Mouse (Mus musculus) ovary, postnatal 36 days (tissue): ENCODE measurements around the gene Nus1.

Experiments used
- DNase-seq: peaks from one replicate; pipeline ENCODE4 v3.0.0; 2022; ENCODE audit warnings: low spot score, mixed read lengths

The Nus1 gene

DNA sequence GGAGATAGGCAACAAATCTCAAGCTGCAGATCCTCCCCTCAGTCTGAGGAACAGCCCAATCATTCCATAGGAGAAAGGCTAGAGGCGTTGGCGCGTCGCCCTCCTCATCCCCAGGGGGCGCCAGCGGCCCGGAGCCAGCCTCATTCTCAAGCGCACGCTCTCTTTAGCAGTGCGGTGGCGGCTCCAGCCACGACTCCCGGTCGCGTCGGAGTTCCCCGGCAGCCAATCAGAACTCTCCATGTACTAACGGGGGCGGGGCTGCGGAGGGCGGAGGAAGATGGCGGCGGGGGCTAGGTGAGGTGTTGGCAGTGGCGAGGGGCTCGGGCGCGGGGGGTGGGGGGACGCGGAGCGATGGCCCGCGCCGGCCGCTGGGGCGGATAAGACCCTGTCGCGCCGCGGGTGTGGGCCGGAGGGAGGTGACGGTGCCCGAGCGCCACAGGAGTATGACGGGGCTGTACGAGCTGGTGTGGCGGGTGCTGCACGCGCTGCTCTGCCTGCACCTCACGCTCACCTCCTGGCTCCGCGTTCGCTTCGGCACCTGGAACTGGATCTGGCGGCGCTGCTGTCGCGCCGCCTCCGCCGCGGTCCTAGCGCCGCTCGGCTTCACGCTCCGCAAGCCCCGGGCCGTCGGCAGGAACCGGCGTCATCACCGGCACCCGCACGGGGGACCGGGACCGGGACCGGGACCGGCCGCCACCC is at the start of gene Nus1:
Gene Nus1, plus strand, starts transcription at position 249 of the 699 bp plus-strand sequence.
- peak; percentile 96 for DNase-seq

- no peak for DNase-seq
Observed at GRCm38 (mm10) chr10:52368376-52368775, 49.0 kb upstream of the Nus1 start.

- no peak for DNase-seq
Observed at GRCm38 (mm10) chr10:52373834-52374233, 43.5 kb upstream of the Nus1 start.

DNA sequence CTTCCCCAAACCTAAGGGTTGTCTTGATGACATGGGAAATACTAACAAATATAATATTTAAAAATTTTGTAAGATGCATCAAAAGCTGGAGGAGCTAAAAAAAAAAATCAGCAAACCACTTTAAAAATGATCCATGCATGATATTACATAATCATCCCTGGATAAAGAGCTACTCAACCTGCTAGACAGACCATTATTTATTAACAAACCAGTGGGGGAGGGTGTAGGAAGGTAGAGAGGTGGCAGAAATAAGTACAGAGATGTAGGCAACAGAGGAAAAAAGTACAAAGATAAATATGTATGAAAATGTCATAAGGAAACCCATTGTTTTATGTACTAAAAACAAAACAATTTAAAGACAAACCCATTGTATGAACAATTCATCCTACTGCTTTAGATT is 42.7 kb upstream of the Nus1 start:
- no peak for DNase-seq

- no peak for DNase-seq
Observed at GRCm38 (mm10) chr10:52376422-52376821, 40.9 kb upstream of the Nus1 start.

GRCm38 (mm10) chr10:52377813-52378212 is 39.5 kb upstream of the Nus1 start:
- DNase-seq = no peak

GRCm38 (mm10) chr10:52381321-52381801 is 36.0 kb upstream of the Nus1 start:
- DNase-seq = no peak

DNA sequence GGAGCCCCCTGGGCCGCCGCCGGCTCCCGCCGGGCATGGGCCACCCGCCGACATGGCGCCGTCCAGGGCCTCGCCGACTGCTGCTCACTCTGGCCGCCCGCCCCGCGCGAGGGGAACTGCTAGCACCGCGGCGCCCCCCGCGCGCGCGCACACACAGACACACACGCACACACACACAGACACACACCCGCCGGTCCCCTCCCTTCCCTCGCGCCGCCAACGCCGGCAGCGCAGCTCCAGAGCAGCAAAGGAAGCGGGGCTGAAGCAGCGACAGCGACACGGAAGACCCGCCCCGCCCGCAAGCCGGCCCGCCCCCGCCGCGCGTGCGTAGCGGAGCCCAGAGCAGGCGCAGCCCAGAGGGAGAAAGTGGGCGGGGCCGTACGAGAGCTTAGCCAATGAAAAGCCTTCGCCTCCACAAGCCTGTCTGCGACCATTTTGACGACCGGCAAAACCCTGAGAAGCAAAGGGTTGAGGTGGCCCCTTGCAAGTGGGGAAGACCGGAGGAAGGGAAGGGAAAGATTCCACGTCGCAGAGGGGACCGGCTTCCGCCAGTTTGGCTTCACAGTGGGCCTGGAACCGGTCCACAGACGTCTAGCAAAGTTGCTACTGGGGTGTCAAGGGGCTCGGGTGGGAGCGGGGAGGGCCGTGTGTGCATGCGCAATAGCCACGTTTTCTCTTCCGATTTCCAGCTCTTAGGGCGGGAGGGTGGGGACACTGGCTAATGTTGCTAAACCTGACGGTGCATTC is 35.3 kb upstream of the Nus1 start, which contains the start of gene Gopc:
Gene Gopc, minus strand, starts transcription at position 280 of the 747 bp plus-strand sequence.
- peak; percentile 97 for DNase-seq

- no peak for DNase-seq
Observed at GRCm38 (mm10) chr10:52383022-52383421, 34.3 kb upstream of the Nus1 start.

- no peak for DNase-seq
Observed at GRCm38 (mm10) chr10:52383522-52383921, 33.8 kb upstream of the Nus1 start.

- DNase-seq = peak; percentile 15
Observed at GRCm38 (mm10) chr10:52384823-52385610, 32.3 kb upstream of the Nus1 start.

- no peak for DNase-seq
Observed at GRCm38 (mm10) chr10:52387192-52387591, 30.2 kb upstream of the Nus1 start.

DNA sequence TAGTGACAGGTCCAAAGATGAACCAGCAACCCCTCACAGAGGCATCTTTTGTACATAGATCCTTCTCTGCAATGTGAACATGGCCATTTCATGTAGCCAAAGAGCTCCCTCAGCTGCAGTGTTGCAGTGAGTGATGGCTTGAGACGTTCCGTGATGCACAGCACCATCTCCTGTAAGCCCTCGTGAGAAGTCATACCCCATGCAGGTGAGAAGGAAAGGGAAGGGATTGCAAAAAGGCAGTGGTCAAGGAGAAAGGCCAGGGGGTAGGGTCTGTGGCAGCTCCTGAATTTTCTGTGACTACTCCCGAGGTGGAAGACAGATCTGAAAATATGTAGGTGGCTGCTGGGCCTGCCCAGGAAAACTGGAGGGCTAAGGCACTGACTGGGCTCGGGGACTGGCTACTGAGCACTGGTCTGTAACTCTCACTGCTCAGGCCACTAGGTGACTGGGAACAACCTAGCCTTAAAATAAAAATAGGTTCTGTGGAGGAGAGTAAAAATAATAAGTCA is 28.4 kb upstream of the Nus1 start, which contains the start of gene Nepn:
Gene Nepn, plus strand, starts transcription at position 51 of the 509 bp plus-strand sequence.
- DNase-seq = no peak

GRCm38 (mm10) chr10:52389438-52389837 is 27.9 kb upstream of the Nus1 start:
- DNase-seq = no peak

DNA sequence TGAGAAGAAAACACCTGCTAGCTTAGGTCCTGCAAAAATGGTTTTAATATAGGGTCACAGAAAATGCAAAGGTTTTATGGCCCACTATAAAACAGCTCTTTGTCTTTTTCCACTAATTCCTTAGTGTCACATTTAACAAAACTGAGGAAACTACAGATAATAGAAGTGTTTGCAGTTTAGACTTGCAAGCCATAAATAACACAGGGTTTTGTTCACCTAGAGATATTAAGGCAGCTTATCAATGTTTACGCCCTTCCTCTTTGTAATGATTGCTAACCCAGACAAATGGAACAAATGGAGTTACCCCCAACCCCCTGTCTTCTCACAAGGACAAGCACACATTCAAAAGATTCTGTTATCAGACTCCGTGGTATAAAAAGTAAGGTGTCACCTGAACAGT is 26.1 kb upstream of the Nus1 start:
- DNase-seq = no peak

DNA sequence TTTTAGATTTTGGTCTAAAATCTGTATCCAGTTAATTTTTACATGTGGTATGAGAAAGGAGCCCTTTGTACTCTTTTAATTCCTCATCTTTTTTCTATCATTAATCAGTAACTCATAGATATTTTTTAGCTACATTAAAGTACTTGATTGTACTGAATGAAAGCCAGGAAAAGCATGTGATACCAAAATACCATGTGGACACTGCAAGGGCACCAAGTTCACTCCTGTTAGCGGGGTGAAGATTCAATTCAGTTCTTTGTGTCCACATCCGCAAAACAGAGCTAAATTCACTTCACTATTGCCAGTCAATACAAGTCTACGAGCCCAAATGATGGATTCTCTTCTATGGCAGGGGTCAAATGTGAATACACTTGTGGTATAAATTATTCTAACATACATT is 20.7 kb upstream of the Nus1 start:
- DNase-seq = no peak

- no peak for DNase-seq
Observed at GRCm38 (mm10) chr10:52398715-52399114, 18.6 kb upstream of the Nus1 start.

DNA sequence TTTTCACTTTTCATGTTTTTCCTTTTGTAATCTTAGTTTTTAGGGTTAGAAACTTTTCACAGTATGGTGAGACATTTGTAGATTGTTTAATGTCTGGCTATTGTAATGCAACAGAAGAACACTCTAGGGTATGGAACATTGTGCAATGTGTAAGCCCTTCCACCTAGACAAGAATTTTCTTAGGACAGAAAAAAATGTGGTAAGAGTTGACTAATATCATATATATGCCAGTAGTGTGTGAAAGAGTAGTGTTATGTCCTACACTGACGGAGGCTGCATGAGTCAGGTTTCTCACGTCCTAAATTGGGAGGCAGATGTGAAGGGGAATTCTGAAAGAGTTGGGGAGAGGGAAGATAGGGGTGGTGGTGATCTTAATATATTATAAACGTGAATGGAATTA is 17.6 kb upstream of the Nus1 start:
- DNase-seq = no peak

GRCm38 (mm10) chr10:52405160-52405559 is 12.2 kb upstream of the Nus1 start:
- no peak for DNase-seq

DNA sequence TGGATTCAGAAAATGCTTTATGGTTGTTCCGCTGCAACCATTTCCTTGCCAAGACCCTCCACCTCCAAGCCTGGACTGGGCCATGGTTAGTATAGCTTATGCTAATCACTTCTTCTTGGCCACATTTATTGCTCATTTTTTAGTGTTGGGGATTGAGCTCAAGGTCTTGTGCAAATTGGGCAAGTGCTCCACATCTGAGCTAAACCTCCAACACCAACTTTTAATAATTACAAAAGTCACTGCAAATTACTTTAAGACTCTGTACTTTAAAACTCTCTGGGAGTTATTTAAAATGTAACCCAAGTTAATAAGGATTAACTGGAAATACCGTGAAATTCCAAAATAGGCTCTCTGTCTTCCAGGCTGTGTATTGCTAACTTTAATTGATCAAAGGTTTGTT is 9.8 kb upstream of the Nus1 start:
- DNase-seq = no peak

DNA sequence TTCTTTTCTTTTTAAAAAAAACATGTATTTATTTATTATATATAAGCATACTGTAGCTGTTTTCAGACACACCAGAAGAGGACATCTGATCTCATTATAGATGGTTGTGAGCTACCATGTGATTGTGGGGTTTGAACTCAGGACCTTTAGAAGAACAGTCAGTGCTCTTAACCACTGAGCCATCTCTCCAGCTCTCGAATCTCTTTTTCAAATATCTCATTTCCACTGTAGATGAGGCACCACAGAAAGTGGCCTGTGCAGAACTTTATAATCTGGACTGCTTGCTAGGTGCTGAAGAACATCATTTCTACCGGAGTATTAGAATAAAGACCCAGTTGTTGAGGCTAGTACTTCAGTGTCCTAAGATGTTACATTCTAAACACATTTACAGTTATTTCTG is 2.3 kb upstream of the Nus1 start:
- DNase-seq = no peak

- DNase-seq = no peak
Observed at GRCm38 (mm10) chr10:52416458-52416857, 889 bp upstream of the Nus1 start.
